Mouse (Mus musculus) lung, postnatal 0 days (tissue): ENCODE data around the gene Oas1d.

Experiments used
- CTCF ChIP-seq: IDR thresholded peaks from 2 replicates; pipeline ENCODE4 v1.5.1; 2016; ENCODE audit warnings: antibody characterized with exemption, mild to moderate bottlenecking
- EP300 ChIP-seq: IDR thresholded peaks from 2 replicates; pipeline ENCODE4 v1.6.1; 2016; ENCODE audit warnings: antibody characterized with exemption, mild to moderate bottlenecking, control low read depth

- TF ChIP-seq CTCF, result no peak
- TF ChIP-seq EP300, result no peak
These were observed 16.0 kb upstream of the Oas1d start for GRCm38 (mm10) chr5:120898307-120898706.
